Mouse (Mus musculus) liver, embryonic 16.5 days (tissue): ENCODE results near the gene Rad9b. TPM values are rescaled to one million over a fixed set of nuclear protein-coding genes. Genes with fewer than 3 reads are reported as not detected.

Experiments
- ATAC-seq: fragments of 200-750 bp; cut with Nextera tagmentation; 2 replicates; pipeline ENCODE4 v1.8.0; 2017; ENCODE audit warnings: low read depth, mild to moderate bottlenecking, moderate number of reproducible peaks, moderate library complexity
- H3K27ac ChIP-seq: fragments of 300-500 bp; sonication (generic); 2 replicates; pipeline ENCODE4 v1.5.1; 2014; ENCODE audit warnings: mild to moderate bottlenecking, low read length
- H3K27me3 ChIP-seq: fragments of 300-500 bp; sonication (generic); 2 replicates; pipeline ENCODE4 v1.6.1; 2014; ENCODE audit warnings: low read depth, low read length, mixed read lengths; ENCODE audit not compliant: control insufficient read depth, insufficient read depth
- H3K36me3 ChIP-seq: fragments of 300-500 bp; sonication (generic); 2 replicates; pipeline ENCODE4 v1.6.1; 2014; ENCODE audit warnings: mild to moderate bottlenecking; ENCODE audit not compliant: control insufficient read depth, insufficient read depth
- H3K4me1 ChIP-seq: fragments of 300-500 bp; sonication (generic); 2 replicates; pipeline ENCODE4 v1.6.1; 2014; ENCODE audit warnings: low read depth, low read length, mixed read lengths; ENCODE audit not compliant: control insufficient read depth
- H3K4me2 ChIP-seq: fragments of 300-500 bp; sonication (generic); 2 replicates; pipeline ENCODE4 v1.6.1; 2014; ENCODE audit warnings: low read depth, low read length, mixed read lengths
- H3K4me3 ChIP-seq: fragments of 300-500 bp; sonication (generic); 2 replicates; pipeline ENCODE4 v1.5.1; 2014; ENCODE audit warnings: low read depth, mild to moderate bottlenecking, low read length
- H3K9ac ChIP-seq: fragments of 300-500 bp; sonication (generic); 2 replicates; pipeline ENCODE4 v1.6.1; 2014; ENCODE audit warnings: low read depth, low read length
- H3K9me3 ChIP-seq: fragments of 300-500 bp; sonication (generic); replicated peaks from 2 replicates; pipeline ENCODE4 v1.6.1; 2016; ENCODE audit warnings: low read length; ENCODE audit not compliant: control insufficient read depth
- WGBS: fragments of 180-500 bp; shearing (Covaris S2); extraction: QIAGEN DNeasy Blood & Tissue Kit; methylation state at CpG from one replicate; pipeline ENCODE4 v1.1.7; 2014; ENCODE audit not compliant: insufficient replicate concordance; 5-methylcytosine and 5-hydroxymethylcytosine counted together
- polyA plus RNA-seq: library from polyadenylated mRNA; unstranded; fragments of >200 nt; fragmentation: Nextera tagmentation; extraction: Ambion mirVana; gene quantifications from 2 replicates; pipeline ENCODE4 v1.2.1, GENCODE M21; 2015

The Rad9b gene
- polyA plus RNA-seq, 1 experiment from 2014 or later = 2.5 TPM

- 10% methylated on average over 1 of the region's 1 CpGs for WGBS
- ATAC-seq = no peak
- Histone ChIP-seq H3K9ac (no peak overlapping the region), H3K4me3 (no peak overlapping the region), H3K27me3 (no peaks in the 10 kb centered on the region), H3K4me2 (no peak overlapping the region), H3K4me1 (no peaks in the 10 kb centered on the region), H3K27ac (no peak overlapping the region), H3K9me3 (no peaks in the 10 kb centered on the region; the same call in 1 of the 2 replicates), H3K36me3 (no peaks in the 10 kb centered on the region)
These were observed 11.2 kb downstream of the Rad9b start for GRCm38 (mm10) chr5:122342874-122343273.

GRCm38 (mm10) chr5:122336554-122337294, 17.3 kb downstream of the Rad9b start:
- 68% methylated on average over 7 of the region's 7 CpGs for WGBS
- ATAC-seq = no peak
- no peaks in the 10 kb centered on the region for H3K27me3 ChIP-seq
- no peaks in the 10 kb centered on the region for H3K4me1 ChIP-seq
- no peak overlapping the region for H3K4me2 ChIP-seq
- H3K27ac ChIP-seq = no peak overlapping the region
- H3K9ac ChIP-seq = no peak overlapping the region
- H3K36me3 ChIP-seq = no peaks in the 10 kb centered on the region
- no peak overlapping the region for H3K4me3 ChIP-seq
- H3K9me3 ChIP-seq = no peaks in the 10 kb centered on the region

- Histone ChIP-seq H3K9ac (no peak overlapping the region), H3K27me3 (no peaks in the 10 kb centered on the region), H3K4me3 (no peak overlapping the region), H3K9me3 (no peaks in the 10 kb centered on the region), H3K4me2 (no peak overlapping the region), H3K27ac (no peak overlapping the region), H3K4me1 (no peaks in the 10 kb centered on the region), H3K36me3 (no peaks in the 10 kb centered on the region)
- ATAC-seq = no peak
- 36% methylated on average over 3 of the region's 3 CpGs for WGBS
These were observed 19.4 kb downstream of the Rad9b start for GRCm38 (mm10) chr5:122334682-122335081.

- 65% methylated on average over 4 of the region's 4 CpGs for WGBS
- Histone ChIP-seq H3K27ac (no peak overlapping the region), H3K4me1 (no peaks in the 10 kb centered on the region), H3K4me2 (no peak overlapping the region), H3K27me3 (no peaks in the 10 kb centered on the region), H3K9ac (no peak overlapping the region), H3K36me3 (peaks cover 5% of the 10 kb centered on the region), H3K9me3 (no peaks in the 10 kb centered on the region), H3K4me3 (no peak overlapping the region)
- no peak for ATAC-seq
These were observed 23.8 kb downstream of the Rad9b start for GRCm38 (mm10) chr5:122330269-122330668.

GRCm38 (mm10) chr5:122327283-122327682, 26.8 kb downstream of the Rad9b start:
- Histone ChIP-seq H3K4me2 (no peak overlapping the region), H3K9ac (no peak overlapping the region), H3K36me3 (peaks cover 9% of the 10 kb centered on the region), H3K27me3 (no peaks in the 10 kb centered on the region), H3K27ac (no peak overlapping the region), H3K4me1 (no peaks in the 10 kb centered on the region), H3K9me3 (no peaks in the 10 kb centered on the region), H3K4me3 (no peak overlapping the region)
- ATAC-seq = no peak
- WGBS = 72% methylated on average over 3 of the region's 3 CpGs

GRCm38 (mm10) chr5:122325477-122325876, 28.6 kb downstream of the Rad9b start:
- Histone ChIP-seq H3K9ac (no peak overlapping the region), H3K4me1 (no peaks in the 10 kb centered on the region), H3K4me3 (no peak overlapping the region), H3K4me2 (no peak overlapping the region), H3K9me3 (no peaks in the 10 kb centered on the region), H3K36me3 (peaks cover 14% of the 10 kb centered on the region), H3K27ac (no peak overlapping the region), H3K27me3 (no peaks in the 10 kb centered on the region)
- ATAC-seq = no peak
- WGBS = 77% methylated on average over 8 of the region's 8 CpGs

GRCm38 (mm10) chr5:122324608-122325431, 29.2 kb downstream of the Rad9b start:
- Histone ChIP-seq H3K9ac (no peak overlapping the region), H3K4me2 (no peak overlapping the region), H3K4me1 (no peaks in the 10 kb centered on the region), H3K9me3 (no peaks in the 10 kb centered on the region), H3K4me3 (no peak overlapping the region), H3K27ac (no peak overlapping the region), H3K27me3 (no peaks in the 10 kb centered on the region), H3K36me3 (peaks cover 14% of the 10 kb centered on the region)
- 84% methylated on average over 23 of the region's 23 CpGs for WGBS
- no peak for ATAC-seq

GRCm38 (mm10) chr5:122323523-122323922, 30.5 kb downstream of the Rad9b start:
- no peaks in the 10 kb centered on the region for H3K9me3 ChIP-seq
- no peak overlapping the region for H3K27ac ChIP-seq
- H3K9ac ChIP-seq = no peak overlapping the region
- WGBS = 86% methylated on average over 8 of the region's 8 CpGs
- no peak overlapping the region for H3K4me3 ChIP-seq
- no peaks in the 10 kb centered on the region for H3K4me1 ChIP-seq
- no peak overlapping the region for H3K4me2 ChIP-seq
- peaks cover 14% of the 10 kb centered on the region for H3K36me3 ChIP-seq
- no peak for ATAC-seq
- no peaks in the 10 kb centered on the region for H3K27me3 ChIP-seq

- H3K4me1 ChIP-seq = peaks cover 6% of the 10 kb centered on the region
- peaks cover 12% of the 10 kb centered on the region for H3K36me3 ChIP-seq
- no peak overlapping the region for H3K4me3 ChIP-seq
- H3K4me2 ChIP-seq = no peak overlapping the region
- no peak for ATAC-seq
- no peak overlapping the region for H3K9ac ChIP-seq
- no peaks in the 10 kb centered on the region for H3K9me3 ChIP-seq
- 69% methylated on average over 12 of the region's 12 CpGs for WGBS
- H3K27me3 ChIP-seq = no peaks in the 10 kb centered on the region
- no peak overlapping the region for H3K27ac ChIP-seq
These were observed 33.7 kb downstream of the Rad9b start for GRCm38 (mm10) chr5:122320205-122320781.
